Mouse (Mus musculus) G1E (cell line): Measurements from ENCODE around the gene Bcl9l.

Experiments
- CTCF ChIP-seq: IDR thresholded peaks from 2 replicates; pipeline ENCODE4 v1.5.1; 2012; ENCODE audit warnings: low read depth, low read length, inconsistent platforms, mixed read lengths
- GATA1 ChIP-seq: IDR thresholded peaks from 2 replicates; pipeline ENCODE4 v1.6.1; 2012; ENCODE audit warnings: borderline replicate concordance, low read length, inconsistent platforms, mixed read lengths
- GATA2 ChIP-seq: IDR thresholded peaks from 2 replicates; pipeline ENCODE4 v1.6.1; 2012; ENCODE audit warnings: low read depth, low read length, inconsistent platforms, borderline replicate concordance
- TAL1 ChIP-seq: conservative IDR thresholded peaks from 2 replicates; pipeline ENCODE4 v1.6.1; 2012; ENCODE audit warnings: low read depth, low read length, inconsistent platforms, mixed read lengths

DNA sequence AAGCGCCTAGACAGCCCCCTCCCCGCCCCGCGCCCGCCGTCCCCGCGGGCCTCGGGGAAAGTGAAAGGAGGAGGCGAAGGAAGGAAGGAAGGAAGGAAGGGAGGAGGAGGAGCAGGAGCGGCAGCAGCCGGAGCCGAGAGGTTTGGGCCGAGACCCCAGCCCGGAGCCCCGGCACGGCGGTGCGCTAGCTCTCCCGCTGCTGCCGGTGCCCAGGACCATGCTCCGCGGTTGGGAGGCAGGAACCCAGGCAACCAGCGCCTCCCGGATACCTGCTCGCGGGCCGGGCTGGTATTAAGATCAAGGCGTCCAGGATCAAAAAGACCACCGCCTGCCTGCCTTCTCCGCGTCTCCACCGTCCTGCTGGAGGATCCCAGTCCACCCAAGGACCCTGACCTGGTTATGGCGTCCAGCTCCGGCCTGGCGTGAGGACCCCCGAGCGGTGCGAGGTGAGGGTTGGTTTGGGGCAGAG lies 450 bp downstream of the Bcl9l start:
- TF ChIP-seq GATA1 (no peak), GATA2 (no peak), TAL1 (no peak), CTCF (no peak)
